Mouse (Mus musculus) layer of hippocampus, adult 2 months (tissue): Measurements from ENCODE around the gene Dusp22. TPM values are rescaled to one million over a fixed set of nuclear protein-coding genes. Genes with fewer than 3 reads are reported as not detected.
A peak's percentile ranks its signal among the peaks of the same experiment; 100 is the strongest.

Experiments
- DNase-seq, 2 experiments: peaks; one replicate each; pipeline ENCODE4 v3.0.0; 2022; ENCODE audit warnings: low spot score in 2 of 2
- H3K27ac ChIP-seq: fragments of 200-600 bp; 2 replicates; pipeline ENCODE4 v1.8.1; 2022
- H3K4me3 ChIP-seq: fragments of 200-600 bp; 2 replicates; pipeline ENCODE4 v1.8.1; 2022; ENCODE audit warnings: mild to moderate bottlenecking
- CTCF ChIP-seq: fragments of 200-600 bp; conservative IDR thresholded peaks from 2 replicates; pipeline ENCODE4 v1.8.1; 2022; ENCODE audit warnings: antibody characterized with exemption, mild to moderate bottlenecking, moderate library complexity
- total RNA-seq, 2 experiments: library from RNA; stranded (reverse); gene quantifications; 2 replicates each; pipeline ENCODE4 v1.2.3; 2021

Dusp22 gene
- total RNA-seq, 2 experiments from 2014 or later = 22.5 to 23.9 TPM

- H3K4me3 ChIP-seq = no peak overlapping the region
- TF ChIP-seq CTCF = no peak
- DNase-seq = no peak
- H3K27ac ChIP-seq = no peak overlapping the region
Measured at GRCm38 (mm10) chr13:30653051-30653450, 6.7 kb upstream of the Dusp22 start.

GRCm38 (mm10) chr13:30654463-30654862, 5.3 kb upstream of the Dusp22 start:
- DNase-seq = no peak
- no peak overlapping the region for H3K27ac ChIP-seq
- H3K4me3 ChIP-seq = no peak overlapping the region
- no peak for TF ChIP-seq CTCF

- TF ChIP-seq CTCF = no peak
- no peak for DNase-seq
- no peak overlapping the region for H3K27ac ChIP-seq
- H3K4me3 ChIP-seq = no peak overlapping the region
Measured at GRCm38 (mm10) chr13:30656909-30657308, 2.9 kb upstream of the Dusp22 start.

GRCm38 (mm10) chr13:30657779-30658178, 2.0 kb upstream of the Dusp22 start:
- TF ChIP-seq CTCF = no peak
- Histone ChIP-seq H3K27ac (peak overlapping the region; percentile 100), H3K4me3 (no peak overlapping the region)
- no peak for DNase-seq

DNA sequence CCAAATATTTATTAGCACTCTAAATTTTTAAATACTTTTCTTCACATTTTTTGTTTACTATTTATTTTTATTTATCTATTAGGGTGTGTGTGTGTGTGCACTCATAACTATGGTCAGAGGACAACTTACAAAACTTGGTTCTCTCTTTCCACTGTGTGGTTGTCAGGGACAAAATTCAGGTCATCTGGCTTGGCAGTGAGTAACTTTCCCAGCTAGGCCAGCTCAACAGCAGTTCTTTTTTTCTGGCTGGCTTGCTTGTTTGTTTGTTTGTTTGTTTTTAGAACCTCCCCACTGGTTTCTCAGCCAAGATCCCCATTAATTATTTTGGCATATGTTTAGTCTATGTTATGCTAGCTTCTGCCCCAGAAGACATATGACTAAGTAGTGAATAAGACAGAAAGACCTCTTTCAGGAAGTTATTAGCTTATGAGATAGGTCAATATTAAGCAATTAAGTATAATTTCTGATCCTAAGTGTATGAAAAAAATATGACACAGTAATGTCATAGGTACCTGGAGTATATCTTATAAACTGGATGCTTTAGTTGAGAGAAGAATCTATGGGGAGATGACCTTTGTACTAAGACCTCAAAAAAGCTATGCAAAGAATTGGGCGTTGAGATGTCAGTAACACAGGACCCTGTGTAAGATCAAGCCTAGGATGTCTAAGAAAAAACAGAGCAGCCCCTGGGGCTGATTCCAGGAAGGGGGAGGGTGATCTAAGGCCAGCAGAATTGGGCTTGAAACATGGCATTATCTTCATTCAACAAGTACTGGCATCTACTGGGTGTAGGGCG, 1.4 kb upstream of the Dusp22 start:
- TF ChIP-seq CTCF = no peak
- DNase-seq = peak in 1 of 2 experiments; percentile 20
- H3K4me3 ChIP-seq = no peak overlapping the region
- peak overlapping the region; percentile 100 for H3K27ac ChIP-seq

- peak overlapping the region; percentile 64; the same call in 1 of the 2 replicates for H3K27ac ChIP-seq
- peak in 1 of 2 experiments; percentile 8 for DNase-seq
- no peak for TF ChIP-seq CTCF
- H3K4me3 ChIP-seq = no peak overlapping the region
Measured at GRCm38 (mm10) chr13:30665261-30665660, 5.5 kb downstream of the Dusp22 start.

- DNase-seq = peak; percentile 36 to 54
- TF ChIP-seq CTCF = no peak
- peak overlapping the region; percentile 64; the same call in 1 of the 2 replicates for H3K27ac ChIP-seq
- no peak overlapping the region for H3K4me3 ChIP-seq
Measured at GRCm38 (mm10) chr13:30666537-30666936, 6.7 kb downstream of the Dusp22 start.

DNA sequence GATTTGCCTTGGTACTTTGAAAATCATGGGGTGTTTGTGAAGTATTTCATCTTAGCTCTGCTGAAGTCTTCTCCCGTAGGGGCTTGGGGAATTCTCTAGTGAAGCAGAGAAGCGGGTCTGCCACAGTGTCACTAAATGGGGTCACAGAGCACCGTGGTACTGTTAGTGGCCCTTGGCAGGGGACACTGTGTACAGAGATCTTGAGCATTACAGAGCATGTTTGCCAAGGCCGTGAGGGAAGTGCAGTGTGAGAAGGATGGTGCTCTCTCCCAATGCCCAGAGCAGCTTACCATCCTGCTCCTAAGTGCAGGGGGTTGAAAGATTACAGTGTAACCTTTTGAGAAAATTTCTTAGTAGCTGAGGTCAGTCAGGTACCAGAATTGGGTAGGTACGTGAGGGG, 8.5 kb downstream of the Dusp22 start:
- peak overlapping the region; percentile 25; the same call in 1 of the 2 replicates for H3K27ac ChIP-seq
- DNase-seq = no peak
- no peak for TF ChIP-seq CTCF
- no peak overlapping the region for H3K4me3 ChIP-seq

DNA sequence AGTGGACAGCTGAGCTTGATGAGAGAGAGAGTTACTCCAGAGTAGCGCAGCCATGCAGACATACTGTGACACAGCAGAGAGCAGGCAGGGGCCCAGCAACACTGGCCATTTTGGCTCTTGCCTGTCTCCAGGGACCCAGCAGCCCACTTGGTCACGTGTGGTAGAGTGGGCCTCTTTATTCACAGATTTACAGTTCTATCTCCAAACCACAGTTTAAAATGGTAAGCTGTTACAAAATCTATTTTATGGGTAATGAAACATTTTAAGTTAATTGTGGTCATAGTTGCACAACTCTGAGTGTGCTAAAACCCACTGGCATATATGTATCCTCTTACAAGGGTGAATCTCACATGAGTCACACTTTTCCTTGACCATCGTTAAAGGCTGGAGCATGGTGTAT, 9.5 kb downstream of the Dusp22 start:
- no peak overlapping the region for H3K4me3 ChIP-seq
- no peak overlapping the region for H3K27ac ChIP-seq
- no peak for DNase-seq
- TF ChIP-seq CTCF = no peak

- no peak for DNase-seq
- TF ChIP-seq CTCF = no peak
- H3K4me3 ChIP-seq = no peak overlapping the region
- no peak overlapping the region for H3K27ac ChIP-seq
Measured at GRCm38 (mm10) chr13:30673878-30674277, 14.1 kb downstream of the Dusp22 start.

DNA sequence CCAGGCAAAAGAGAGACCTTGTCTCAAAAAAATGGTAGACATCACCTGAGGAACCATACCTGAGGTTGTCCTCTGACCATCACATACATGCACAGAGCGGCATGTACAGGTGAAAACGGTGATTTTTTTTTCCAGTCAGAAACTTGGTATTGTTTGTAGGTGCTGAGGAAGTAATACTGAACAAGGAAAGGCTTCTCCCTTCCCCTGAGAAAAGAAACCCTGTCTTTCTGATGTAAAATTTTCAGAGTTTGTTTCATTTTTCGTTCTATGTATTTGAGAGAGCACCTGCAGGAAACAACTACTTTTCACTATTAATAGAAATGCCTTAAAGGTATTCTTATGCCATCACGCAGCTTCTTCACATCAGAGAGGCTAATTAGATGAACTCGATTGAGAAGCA, 19.0 kb downstream of the Dusp22 start:
- no peak overlapping the region for H3K27ac ChIP-seq
- no peak for TF ChIP-seq CTCF
- DNase-seq = no peak
- H3K4me3 ChIP-seq = no peak overlapping the region

GRCm38 (mm10) chr13:30681866-30682265, 22.1 kb downstream of the Dusp22 start:
- TF ChIP-seq CTCF = no peak
- no peak for DNase-seq
- no peak overlapping the region for H3K27ac ChIP-seq
- H3K4me3 ChIP-seq = no peak overlapping the region

- DNase-seq = no peak
- no peak overlapping the region for H3K4me3 ChIP-seq
- H3K27ac ChIP-seq = no peak overlapping the region
- no peak for TF ChIP-seq CTCF
Measured at GRCm38 (mm10) chr13:30682328-30682727, 22.5 kb downstream of the Dusp22 start.

DNA sequence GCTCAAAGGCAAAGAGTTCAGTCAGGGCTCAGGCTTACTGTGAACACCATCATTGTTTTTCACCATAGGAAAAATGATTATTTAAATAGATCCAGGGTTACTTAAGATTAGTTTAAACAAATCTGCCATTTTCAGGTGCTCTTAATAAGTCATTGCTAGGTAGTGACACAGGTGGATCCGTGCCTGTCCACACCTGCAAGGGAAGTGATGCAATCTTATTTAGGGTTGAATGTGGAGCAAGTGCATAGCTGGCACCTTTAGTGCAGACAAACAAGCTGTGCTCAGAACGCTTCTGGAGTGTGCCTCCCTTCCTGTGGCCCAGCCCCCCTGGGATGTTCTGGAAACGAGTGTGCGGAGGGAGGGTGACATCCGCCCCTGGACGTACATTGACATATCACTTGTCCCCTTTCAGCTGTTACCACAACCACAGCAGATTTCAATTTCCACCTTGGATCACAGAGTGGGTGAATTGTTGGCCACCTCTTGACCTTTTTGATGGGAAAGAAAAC, 24.9 kb downstream of the Dusp22 start:
- Histone ChIP-seq H3K27ac (no peak overlapping the region), H3K4me3 (no peak overlapping the region)
- TF ChIP-seq CTCF = no peak
- DNase-seq = no peak
